Mouse (Mus musculus) 3134 (cell line): ENCODE measurements around the gene Gm8897.
"Not testable (repeated sequence)": the region's sequence is repeated elsewhere in the genome, so short reads cannot be mapped to it uniquely, and the experiment has no call there.

Source experiments
- DNase-seq: peaks from one replicate; pipeline ENCODE4 v3.0.0-alpha.2; 2011; ENCODE audit warnings: low spot score; ENCODE audit not compliant: insufficient read length; ENCODE audit errors: extremely low read depth

The Gm8897 gene

GRCm38 (mm10) chr5:11416118-11416517, at the start of gene Gm8897:
Gm8897 (plus strand) TSS chr5:11416418.
- DNase-seq = not testable (repeated sequence)

- DNase-seq = not testable (repeated sequence)
These were observed 473 bp downstream of the Gm8897 start for GRCm38 (mm10) chr5:11416691-11417090.
